Mouse (Mus musculus) brain, embryonic 14.5 days (tissue): Measurements from ENCODE around the gene Vmn1r23. TPM values are rescaled to one million over a fixed set of nuclear protein-coding genes. Genes with fewer than 3 reads are reported as not detected.
"Not testable (repeated sequence)": the region's sequence is repeated elsewhere in the genome, so short reads cannot be mapped to it uniquely, and the experiment has no call there.

ENCODE experiments used
- DNase-seq: peaks from one replicate; pipeline ENCODE4 v3.0.0-alpha.2; 2011; ENCODE audit warnings: low read depth
- CTCF ChIP-seq: fragments of 200-500 bp; IDR thresholded peaks from 2 replicates; pipeline ENCODE4 v1.5.1; 2012; ENCODE audit warnings: inconsistent platforms, mild to moderate bottlenecking, moderate library complexity, borderline replicate concordance; ENCODE audit not compliant: insufficient read depth, insufficient read length; ENCODE audit errors: extremely low read depth
- POLR2A ChIP-seq: fragments of 200-500 bp; IDR thresholded peaks from 2 replicates; pipeline ENCODE4 v1.6.1; 2012; ENCODE audit warnings: mild to moderate bottlenecking, inconsistent platforms, borderline replicate concordance; ENCODE audit not compliant: poor library complexity, insufficient read depth, insufficient read length, severe bottlenecking; ENCODE audit errors: extremely low read depth
- polyA plus RNA-seq: library from polyadenylated mRNA; depleted of rRNA; stranded (reverse); fragments of >200 nt; gene quantifications from 2 replicates; pipeline ENCODE4 v1.2.3, GENCODE M21; 2012; rRNA removed

Gene Vmn1r23
- polyA plus RNA-seq: not detected in 2 replicates

- no peak for TF ChIP-seq CTCF
- TF ChIP-seq POLR2A: no peak
- DNase-seq: no peak
These were observed at the start of gene Vmn1r23 for GRCm38 (mm10) chr6:57926738-57927137. TSS of gene Vmn1r23 (minus strand) at chr6:57926838.

- DNase-seq: not testable (repeated sequence)
These were observed 34.8 kb upstream of the Vmn1r23 start, which contains the start of gene Vmn1r24 for GRCm38 (mm10) chr6:57961403-57961802. TSS of gene Vmn1r24 (minus strand) at chr6:57961503.

GRCm38 (mm10) chr6:57907928-57908327 lies 18.7 kb downstream of the Vmn1r23 start, which contains the start of gene Vmn1r22:
TSS of gene Vmn1r22 (minus strand) at chr6:57908028.
- DNase-seq: no peak
- no peak for TF ChIP-seq POLR2A
- TF ChIP-seq CTCF: no peak

Other genes starting within 250 kb of the Vmn1r23 start
- 10.0 and 10.2 TPM in 2 replicates for gene Pyurf, start 234.8 kb downstream of the Vmn1r23 start, polyA plus RNA-seq
- gene Lancl2, start 224.3 kb downstream of the Vmn1r23 start, polyA plus RNA-seq: 48.2 and 66.5 TPM in 2 replicates
- 136 and 160 TPM in 2 replicates for gene Vopp1, start 101.7 kb downstream of the Vmn1r23 start, polyA plus RNA-seq
- gene Vmn1r21, start 76.5 kb downstream of the Vmn1r23 start, polyA plus RNA-seq: not detected in 2 replicates
- gene Vmn1r22, start 18.8 kb downstream of the Vmn1r23 start, polyA plus RNA-seq: not detected in 2 replicates
- not detected in 2 replicates for gene Vmn1r24, start 34.7 kb upstream of the Vmn1r23 start, polyA plus RNA-seq
- not detected in 2 replicates for gene Vmn1r25, start 54.0 kb upstream of the Vmn1r23 start, polyA plus RNA-seq
- not detected in 2 replicates for gene Vmn1r26, start 88.3 kb upstream of the Vmn1r23 start, polyA plus RNA-seq